Mouse (Mus musculus): Measurements from ENCODE around the gene Glyatl3. TPM values are rescaled to one million over a fixed set of nuclear protein-coding genes. Genes with fewer than 3 reads are reported as not detected.

Gene Glyatl3
- polyA plus RNA-seq (2012; ENCODE audit: insufficient read depth, insufficient read length, missing spikeins): not detected in 2 replicates

DNA sequence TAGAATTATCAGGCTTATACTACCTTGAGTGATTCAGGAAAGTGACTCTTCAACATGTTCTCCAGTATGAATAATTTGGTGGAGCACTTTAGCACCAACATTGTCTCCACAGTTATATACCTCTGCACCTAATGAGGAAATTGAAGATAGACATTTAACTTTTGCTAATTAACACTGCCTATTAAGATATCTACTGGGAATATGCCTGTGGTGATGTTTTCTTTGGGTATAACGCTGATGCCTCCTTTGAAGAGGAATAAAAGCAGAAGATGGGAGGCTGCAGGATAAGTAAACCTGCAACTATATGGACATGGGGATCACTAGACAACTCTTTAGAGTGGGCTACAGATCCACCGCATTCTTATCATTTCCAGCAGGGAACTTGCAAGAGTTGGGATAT is at the start of gene Glyatl3:
TSS of gene Glyatl3 (minus strand) at position 101 of the 400 bp plus-strand sequence.
- H3K27ac ChIP-seq (replicated peaks; ENCODE audit: low read depth, low read length): no peak within 1 kb of the TSS
- no peak within 1 kb of the TSS for H3K4me3 ChIP-seq (ENCODE audit: insufficient read depth, low read depth, low read length)

GRCm38 (mm10) chr17:40948518-40948917 is 34.4 kb upstream of the Glyatl3 start:
- no peak overlapping the region for H3K4me3 ChIP-seq (ENCODE audit: insufficient read depth, low read depth, low read length)
- H3K4me1 ChIP-seq (ENCODE audit: control insufficient read depth, insufficient read depth, insufficient read length, low read length): no peaks in the 10 kb centered on the region
- H3K27ac ChIP-seq (replicated peaks; ENCODE audit: low read depth, low read length): no peak overlapping the region

More for the DNA sequence above, at the start of gene Glyatl3:
- no peaks in the 10 kb centered on the region for H3K4me1 ChIP-seq (ENCODE audit: control insufficient read depth, insufficient read depth, insufficient read length, low read length)

- peak within 1 kb of the TSS; percentile 86 for H3K4me3 ChIP-seq (ENCODE audit: insufficient read depth, low read depth, low read length)
- H3K27ac ChIP-seq (replicated peaks; ENCODE audit: low read depth, low read length): peak within 1 kb of the TSS; percentile 81
These were observed 20.5 kb upstream of the Glyatl3 start, which contains the start of the genes Mut and Cenpq for GRCm38 (mm10) chr17:40934420-40935231. Mut (plus strand) TSS chr17:40934685. Cenpq (minus strand) TSS chr17:40935047.

GRCm38 (mm10) chr17:40933985-40934384 is 19.8 kb upstream of the Glyatl3 start:
- Histone ChIP-seq H3K4me3 (ENCODE audit: insufficient read depth, low read depth, low read length) (peak overlapping the region; percentile 56), H3K4me1 (ENCODE audit: control insufficient read depth, insufficient read depth, insufficient read length, low read length) (no peaks in the 10 kb centered on the region), H3K27ac (replicated peaks; ENCODE audit: low read depth, low read length) (no peak overlapping the region)

More at GRCm38 (mm10) chr17:40934420-40935231, 20.5 kb upstream of the Glyatl3 start, which contains the start of the genes Mut and Cenpq:
- H3K4me1 ChIP-seq (ENCODE audit: control insufficient read depth, insufficient read depth, insufficient read length, low read length): no peaks in the 10 kb centered on the region

GRCm38 (mm10) chr17:40915499-40915898 is 1.3 kb upstream of the Glyatl3 start:
- Histone ChIP-seq H3K4me1 (ENCODE audit: control insufficient read depth, insufficient read depth, insufficient read length, low read length) (no peaks in the 10 kb centered on the region), H3K4me3 (ENCODE audit: insufficient read depth, low read depth, low read length) (no peak overlapping the region), H3K27ac (replicated peaks; ENCODE audit: low read depth, low read length) (no peak overlapping the region)

GRCm38 (mm10) chr17:40904721-40905154 is 9.4 kb downstream of the Glyatl3 start:
- Histone ChIP-seq H3K27ac (replicated peaks; ENCODE audit: low read depth, low read length) (peak overlapping the region; percentile 69), H3K4me3 (ENCODE audit: insufficient read depth, low read depth, low read length) (peak overlapping the region; percentile 42), H3K4me1 (ENCODE audit: control insufficient read depth, insufficient read depth, insufficient read length, low read length) (peaks cover 2% of the 10 kb centered on the region; the same call in 1 of the 2 replicates)

DNA sequence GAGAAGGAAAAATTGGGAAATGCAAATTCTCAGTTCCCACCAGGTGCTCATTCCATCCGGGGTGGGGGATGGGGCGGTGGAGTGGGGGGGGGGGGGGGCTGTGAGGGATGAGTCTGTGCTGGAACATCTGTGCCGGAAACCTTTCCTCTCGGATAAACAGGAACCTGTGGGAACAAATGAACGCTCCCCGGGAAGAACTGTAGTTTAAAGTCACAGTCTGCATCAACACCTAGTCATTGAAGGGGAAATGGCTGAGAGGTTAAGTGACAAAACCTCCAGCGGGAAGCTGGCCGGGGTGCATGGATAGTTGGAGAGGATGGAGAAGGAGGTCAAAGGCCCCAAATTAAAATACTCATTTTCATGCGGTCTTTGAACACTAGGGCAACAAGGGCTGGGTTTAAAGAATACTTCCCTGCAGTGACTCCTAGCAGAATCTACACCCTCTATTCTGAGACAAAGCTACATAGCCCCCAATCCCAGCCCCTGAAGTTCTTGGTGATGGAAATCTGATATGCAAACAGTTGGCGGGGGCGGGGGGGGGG is 10.0 kb downstream of the Glyatl3 start:
- Histone ChIP-seq H3K4me1 (ENCODE audit: control insufficient read depth, insufficient read depth, insufficient read length, low read length) (peaks cover 2% of the 10 kb centered on the region; the same call in 1 of the 2 replicates), H3K4me3 (ENCODE audit: insufficient read depth, low read depth, low read length) (no peak overlapping the region), H3K27ac (replicated peaks; ENCODE audit: low read depth, low read length) (no peak overlapping the region)

DNA sequence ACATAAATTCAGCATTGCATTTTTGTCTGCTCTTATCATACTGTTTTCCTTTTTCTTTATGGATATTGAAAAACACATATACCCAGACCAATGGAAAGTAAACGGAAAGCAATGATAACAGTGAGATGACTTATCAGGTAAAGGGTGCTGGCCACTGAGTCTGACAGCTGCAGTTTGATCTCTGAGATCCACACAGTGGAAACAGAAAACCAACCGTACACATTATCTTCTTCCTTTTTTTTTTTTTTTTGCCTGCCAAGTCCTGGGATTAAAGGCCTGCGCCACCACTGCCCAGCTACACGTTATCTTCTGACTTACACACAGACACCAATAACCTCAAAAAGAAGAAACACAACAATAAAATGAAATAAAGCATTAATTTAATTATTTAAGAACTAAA is 10.8 kb downstream of the Glyatl3 start:
- H3K27ac ChIP-seq (replicated peaks; ENCODE audit: low read depth, low read length): no peak overlapping the region
- H3K4me3 ChIP-seq (ENCODE audit: insufficient read depth, low read depth, low read length): no peak overlapping the region
- peaks cover 2% of the 10 kb centered on the region; the same call in 1 of the 2 replicates for H3K4me1 ChIP-seq (ENCODE audit: control insufficient read depth, insufficient read depth, insufficient read length, low read length)

- H3K27ac ChIP-seq (replicated peaks; ENCODE audit: low read depth, low read length): no peak overlapping the region
- H3K4me3 ChIP-seq (ENCODE audit: insufficient read depth, low read depth, low read length): no peak overlapping the region
- peaks cover 2% of the 10 kb centered on the region; the same call in 1 of the 2 replicates for H3K4me1 ChIP-seq (ENCODE audit: control insufficient read depth, insufficient read depth, insufficient read length, low read length)
These were observed 14.3 kb downstream of the Glyatl3 start for GRCm38 (mm10) chr17:40899783-40900363.

DNA sequence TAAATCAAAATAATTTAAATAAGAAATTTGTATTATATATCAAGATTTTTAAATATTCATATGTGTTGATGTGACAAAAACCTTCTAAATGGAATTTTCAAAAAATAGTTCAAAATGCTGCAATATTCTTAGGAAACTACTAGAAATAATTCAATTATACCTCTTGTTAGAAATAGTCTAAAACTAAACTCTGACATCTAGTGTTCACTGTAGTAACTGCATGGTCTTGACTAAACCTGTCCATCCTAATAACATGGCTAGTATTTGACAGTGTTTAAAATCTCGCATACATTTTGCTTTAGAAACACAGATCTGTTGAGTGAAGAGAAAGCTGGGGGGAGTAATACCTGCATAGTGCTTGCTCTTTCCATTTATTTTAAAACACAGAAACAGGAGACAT is 17.3 kb downstream of the Glyatl3 start:
- H3K27ac ChIP-seq (replicated peaks; ENCODE audit: low read depth, low read length): no peak overlapping the region

DNA sequence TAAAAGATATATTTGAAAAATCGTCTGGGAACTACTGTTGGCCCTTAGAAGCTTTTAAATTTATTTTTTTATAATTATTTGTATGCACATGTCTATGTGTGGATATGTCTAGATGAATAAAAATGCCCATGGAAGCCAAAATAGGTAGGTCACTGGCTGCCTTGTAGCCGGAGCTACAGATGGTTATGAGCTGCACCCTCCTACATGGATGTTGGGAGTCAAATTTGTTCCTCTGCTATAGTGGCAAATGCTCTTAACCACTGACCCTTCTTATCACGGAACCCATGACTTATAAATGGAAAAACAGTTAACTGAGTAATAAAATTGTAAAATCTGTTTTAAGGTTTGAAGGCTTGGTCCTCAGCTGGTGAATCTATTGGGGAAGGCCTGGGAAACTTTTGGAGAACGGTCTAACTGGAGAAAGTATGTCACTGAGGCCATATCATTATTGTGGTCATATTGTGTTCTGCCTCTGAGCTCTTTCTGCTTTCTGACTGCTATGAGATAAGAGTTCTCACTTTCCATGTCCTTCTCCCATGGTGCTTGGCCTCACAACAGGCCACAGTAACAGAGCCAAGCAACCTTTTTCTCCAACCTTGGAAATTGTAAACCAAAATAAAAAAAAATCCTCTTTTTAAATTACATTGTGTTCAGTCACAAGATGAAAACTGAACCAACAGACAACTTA is 26.2 kb downstream of the Glyatl3 start:
- no peaks in the 10 kb centered on the region for H3K4me1 ChIP-seq (ENCODE audit: control insufficient read depth, insufficient read depth, insufficient read length, low read length)
- no peak overlapping the region for H3K27ac ChIP-seq (replicated peaks; ENCODE audit: low read depth, low read length)
- no peak overlapping the region for H3K4me3 ChIP-seq (ENCODE audit: insufficient read depth, low read depth, low read length)

More for the DNA sequence above, 17.3 kb downstream of the Glyatl3 start:
- no peaks in the 10 kb centered on the region for H3K4me1 ChIP-seq (ENCODE audit: control insufficient read depth, insufficient read depth, insufficient read length, low read length)
- H3K4me3 ChIP-seq (ENCODE audit: insufficient read depth, low read depth, low read length): no peak overlapping the region

- no peaks in the 10 kb centered on the region for H3K4me1 ChIP-seq (ENCODE audit: control insufficient read depth, insufficient read depth, insufficient read length, low read length)
- H3K4me3 ChIP-seq (ENCODE audit: insufficient read depth, low read depth, low read length): no peak overlapping the region
- H3K27ac ChIP-seq (replicated peaks; ENCODE audit: low read depth, low read length): no peak overlapping the region
These were observed 29.0 kb downstream of the Glyatl3 start for GRCm38 (mm10) chr17:40885155-40885554.

- Histone ChIP-seq H3K4me1 (ENCODE audit: control insufficient read depth, insufficient read depth, insufficient read length, low read length) (peaks cover 9% of the 10 kb centered on the region), H3K27ac (replicated peaks; ENCODE audit: low read depth, low read length) (no peak overlapping the region), H3K4me3 (ENCODE audit: insufficient read depth, low read depth, low read length) (no peak overlapping the region)
These were observed 32.0 kb downstream of the Glyatl3 start for GRCm38 (mm10) chr17:40882172-40882571.

DNA sequence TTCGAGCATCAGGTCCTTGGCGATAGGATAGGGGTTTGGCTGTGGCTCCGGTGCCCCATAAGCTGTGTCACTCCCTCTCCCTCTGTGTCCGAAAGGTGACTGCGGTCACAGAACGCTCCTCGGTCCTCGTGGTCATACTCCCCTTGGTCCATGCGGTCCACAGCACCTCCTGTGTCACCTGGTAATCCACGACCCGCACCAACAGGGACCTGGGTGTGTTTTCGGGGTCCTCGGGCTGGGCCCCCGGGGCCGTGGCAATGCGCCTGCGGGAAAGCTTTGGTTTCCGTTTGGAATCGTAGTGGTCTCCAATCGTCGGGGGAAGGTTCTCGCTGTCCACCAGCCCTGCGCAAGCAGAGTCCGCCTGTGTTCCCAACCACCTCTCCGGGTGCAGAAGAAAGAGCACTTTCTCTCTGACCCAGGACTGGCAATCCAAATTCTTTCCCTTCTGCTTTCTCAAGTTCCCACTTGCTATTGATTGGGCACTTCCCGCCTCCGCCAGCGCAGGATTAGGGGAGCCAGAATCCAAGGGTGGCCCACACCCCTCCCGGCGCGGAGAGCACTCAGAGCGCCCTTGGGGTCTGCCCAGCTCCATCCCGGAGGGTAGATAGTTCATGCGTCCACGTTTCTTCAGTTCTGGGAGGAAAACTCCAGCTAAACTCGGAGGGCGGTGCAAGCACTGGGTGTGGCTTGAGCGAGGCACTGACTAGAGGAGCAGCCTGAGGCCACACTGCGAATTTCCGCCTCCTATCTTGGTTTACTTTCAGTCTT is 34.0 kb downstream of the Glyatl3 start, which contains the start of gene 9130008F23Rik:
TSS of gene 9130008F23Rik (minus strand) at position 636 of the 768 bp plus-strand sequence.
- Histone ChIP-seq H3K4me1 (ENCODE audit: control insufficient read depth, insufficient read depth, insufficient read length, low read length) (peaks cover 9% of the 10 kb centered on the region), H3K27ac (replicated peaks; ENCODE audit: low read depth, low read length) (peak within 1 kb of the TSS; percentile 46), H3K4me3 (ENCODE audit: insufficient read depth, low read depth, low read length) (peak within 1 kb of the TSS; percentile 97)
